Mouse (Mus musculus) left cerebral cortex, postnatal 36 days (tissue): Measurements from ENCODE around the gene Sorbs1. TPM values are rescaled to one million over a fixed set of nuclear protein-coding genes. Genes with fewer than 3 reads are reported as not detected.
A peak's percentile ranks its signal among the peaks of the same experiment; 100 is the strongest.

Experiments used
- DNase-seq, 2 experiments: peaks; one replicate each; pipeline ENCODE4 v3.0.0; 2021 to 2022; ENCODE audit warnings: low spot score in 2 of 2, mixed read lengths in 1 of 2
- intact Hi-C: fragments of 180-260 bp; cut with DNase I; formaldehyde crosslinking; loops from one replicate; pipeline ENCODE4 v1.15.1; 2025
- total RNA-seq, 2 experiments: library from RNA; stranded (reverse); gene quantifications; 2 replicates each; pipeline ENCODE4 v1.2.3; 2021

The Sorbs1 gene
- total RNA-seq, 2 experiments from 2014 or later: 111 to 167 TPM

GRCm38 (mm10) chr19:40297798-40298144, 215.8 kb downstream of the Sorbs1 start:
- intact Hi-C loops: no loop called here
- DNase-seq: no peak

DNA sequence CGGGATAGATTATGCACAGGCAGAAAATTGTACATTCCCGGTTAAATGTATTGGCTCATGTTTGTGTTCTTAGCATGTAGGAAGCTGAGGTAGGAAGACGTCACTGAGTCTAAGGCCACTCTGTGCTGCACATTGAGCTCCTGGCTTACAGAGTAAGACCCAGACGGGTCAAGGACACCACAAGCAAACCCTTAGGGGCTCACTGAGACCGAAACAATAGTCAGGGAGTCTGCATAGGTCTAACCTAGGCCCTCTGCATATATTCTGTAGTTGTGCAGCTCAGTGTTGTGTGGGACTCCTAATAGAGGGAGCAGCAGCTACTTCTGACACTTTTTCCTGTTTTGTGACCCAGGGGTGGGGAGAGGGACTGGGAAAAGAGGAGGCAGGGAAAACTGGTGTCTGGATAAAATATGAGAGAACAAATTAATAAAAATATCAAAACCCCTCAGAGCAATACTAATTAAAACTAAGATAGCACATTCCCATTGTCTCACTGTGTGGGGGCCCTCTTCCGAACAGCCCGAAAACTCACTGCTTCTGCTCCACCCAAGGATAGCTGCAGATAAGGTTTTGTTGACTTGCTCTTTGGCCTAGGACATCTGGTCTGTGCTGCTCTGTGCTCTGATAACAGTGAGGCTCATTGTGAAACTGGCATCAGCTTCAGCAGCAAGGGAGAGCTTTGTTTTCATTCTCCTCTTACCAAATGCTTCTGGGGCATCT, 216.3 kb downstream of the Sorbs1 start:
- intact Hi-C loops: no loop called here
- no peak for DNase-seq

GRCm38 (mm10) chr19:40294231-40294630, 219.3 kb downstream of the Sorbs1 start:
- intact Hi-C loops: no loop called here
- DNase-seq: no peak

DNA sequence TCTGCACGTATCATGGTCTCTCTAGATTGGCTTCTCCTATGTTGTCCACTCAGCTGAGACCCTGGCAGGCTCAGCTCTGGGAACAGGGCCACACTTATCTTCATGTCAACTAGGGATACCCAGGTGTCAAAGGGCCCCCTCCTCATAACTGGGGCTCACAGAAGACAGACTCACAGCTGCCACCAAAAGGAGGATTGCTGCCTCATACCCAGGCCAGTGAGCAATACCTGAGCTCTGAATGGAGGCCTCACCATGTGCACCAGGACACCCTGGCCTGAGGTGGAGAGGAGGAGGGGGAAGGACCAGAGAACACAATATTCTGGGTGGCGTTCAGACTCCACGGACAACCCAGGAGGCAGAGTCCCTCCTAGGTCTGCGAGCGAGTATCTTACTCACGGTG, 219.8 kb downstream of the Sorbs1 start:
- intact Hi-C loops: no loop called here
- DNase-seq: no peak

DNA sequence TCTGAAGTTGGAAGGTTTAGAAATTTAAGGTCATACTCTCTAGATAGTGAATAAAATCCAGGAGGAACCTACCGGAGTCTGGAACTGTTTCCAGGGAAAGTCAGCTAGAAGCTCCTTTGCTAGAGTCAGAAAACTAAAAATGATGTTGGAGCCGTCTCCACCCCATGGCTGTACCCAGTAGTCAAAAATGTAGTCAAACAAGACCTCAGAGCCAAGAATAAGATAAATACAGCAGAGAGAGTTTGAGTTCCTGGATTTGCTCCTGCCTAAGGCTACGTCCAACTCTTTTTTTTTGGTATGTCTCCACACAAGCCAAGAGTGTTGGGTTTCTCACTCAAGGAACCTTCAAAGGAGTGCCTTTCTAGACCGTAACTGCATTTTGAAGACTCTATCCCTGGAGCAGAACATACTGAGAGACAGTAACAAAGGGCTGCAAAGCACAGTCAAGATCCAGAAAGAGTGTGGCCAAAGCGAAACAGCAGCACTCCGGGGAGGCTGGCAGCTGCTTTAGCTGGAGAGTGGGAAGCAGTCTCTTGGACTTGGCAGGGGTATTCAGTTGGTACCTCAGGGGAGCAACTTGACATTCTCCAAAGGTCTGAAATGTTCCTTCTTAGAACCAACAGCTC, 223.4 kb downstream of the Sorbs1 start:
- peak in 1 of 2 experiments; percentile 44 for DNase-seq
- intact Hi-C loops: no loop called here

DNA sequence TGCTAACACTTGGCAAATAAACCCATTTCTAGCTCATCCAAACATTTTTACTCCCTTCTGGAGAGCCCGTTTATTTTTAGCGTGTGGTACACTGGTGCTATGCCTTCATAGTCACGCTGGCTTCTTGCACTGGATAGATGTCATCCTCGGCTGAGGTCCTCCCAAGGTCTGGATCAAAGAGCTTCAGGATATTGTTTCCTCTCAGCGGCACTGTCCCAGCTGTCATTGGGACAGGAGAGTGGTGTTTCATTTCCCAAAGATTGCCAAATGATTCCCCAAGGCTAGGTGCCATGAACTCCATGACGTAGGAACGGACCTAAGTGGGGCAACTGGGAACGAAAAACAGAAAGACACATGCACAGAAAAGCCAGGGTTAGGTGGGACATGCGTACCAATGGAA, 225.2 kb downstream of the Sorbs1 start:
- intact Hi-C loops: no loop called here
- DNase-seq: no peak

GRCm38 (mm10) chr19:40284704-40285103, 228.9 kb downstream of the Sorbs1 start:
- intact Hi-C loops: no loop called here

GRCm38 (mm10) chr19:40283415-40283814, 230.2 kb downstream of the Sorbs1 start:
- DNase-seq: no peak
- intact Hi-C loops: no loop called here

More at GRCm38 (mm10) chr19:40284704-40285103, 228.9 kb downstream of the Sorbs1 start:
- no peak for DNase-seq

- intact Hi-C loops: no loop called here
Observed at GRCm38 (mm10) chr19:40278372-40279023, 235.1 kb downstream of the Sorbs1 start.

GRCm38 (mm10) chr19:40277494-40277893, 236.1 kb downstream of the Sorbs1 start:
- intact Hi-C loops: no loop called here
- DNase-seq: no peak

More at GRCm38 (mm10) chr19:40278372-40279023, 235.1 kb downstream of the Sorbs1 start:
- no peak for DNase-seq

DNA sequence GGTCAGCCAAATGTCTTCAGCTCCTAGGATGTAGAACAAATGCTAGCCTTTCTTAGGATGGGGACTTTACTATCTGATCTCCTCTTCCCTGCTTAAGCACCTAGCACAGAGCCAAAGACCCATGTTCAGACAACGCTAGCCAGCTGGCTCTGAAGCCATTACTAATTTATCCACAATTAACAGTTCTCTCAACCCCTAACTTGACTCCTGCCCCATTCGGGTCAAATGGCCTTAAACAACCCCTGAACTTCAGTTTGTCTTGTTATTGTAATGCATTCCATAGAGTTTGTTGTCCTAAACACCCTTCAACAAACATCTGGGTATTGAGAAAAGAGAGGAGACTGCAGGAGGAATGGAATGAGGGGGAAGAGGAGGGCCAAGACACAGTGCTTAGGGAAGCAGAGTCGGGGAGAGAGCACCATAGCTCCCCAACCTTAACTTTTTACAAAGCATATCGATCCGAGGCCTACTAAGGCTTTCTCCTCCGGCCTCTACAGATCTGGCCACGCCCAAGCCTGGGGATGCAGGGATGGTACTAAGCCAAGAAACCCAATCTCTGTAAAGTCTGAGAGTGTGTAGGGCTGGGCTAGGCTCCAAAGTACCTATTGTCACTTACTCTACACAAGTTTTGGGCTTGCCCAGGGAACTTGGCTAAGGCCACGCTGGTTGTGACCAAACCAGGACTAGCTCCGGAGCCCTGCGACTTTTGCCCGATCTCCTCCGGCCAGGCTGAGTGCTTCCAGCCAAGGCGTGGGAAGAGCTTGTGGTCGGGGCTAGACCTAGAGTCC, 238.0 kb downstream of the Sorbs1 start:
- intact Hi-C loops: no loop called here
- DNase-seq: no peak

DNA sequence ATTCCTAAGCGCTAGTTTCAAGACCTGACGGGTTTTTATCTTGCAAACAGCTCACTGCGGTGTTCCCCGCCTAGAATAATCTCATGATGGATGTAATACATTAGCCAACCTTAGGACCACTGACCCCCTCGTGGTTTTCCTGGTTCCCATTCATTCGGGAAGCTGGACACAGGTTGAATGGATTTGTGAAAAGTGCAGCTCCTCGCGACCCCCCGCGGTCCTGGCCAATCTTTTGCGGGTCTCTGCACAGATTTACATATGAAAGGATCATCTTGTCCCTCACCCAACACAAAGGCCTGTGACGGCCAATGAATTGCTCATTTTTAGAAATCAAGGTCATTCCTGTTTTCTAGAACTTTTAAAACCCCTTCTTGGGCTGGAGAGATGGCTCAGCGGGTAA, 240.9 kb downstream of the Sorbs1 start:
- DNase-seq: no peak
- intact Hi-C loops: no loop called here

- intact Hi-C loops: no loop called here
- DNase-seq: peak in 1 of 2 experiments; percentile 27
Observed at GRCm38 (mm10) chr19:40271308-40271892, 242.2 kb downstream of the Sorbs1 start, which contains the start of gene Pdlim1. Pdlim1 (minus strand) TSS chr19:40271842.

DNA sequence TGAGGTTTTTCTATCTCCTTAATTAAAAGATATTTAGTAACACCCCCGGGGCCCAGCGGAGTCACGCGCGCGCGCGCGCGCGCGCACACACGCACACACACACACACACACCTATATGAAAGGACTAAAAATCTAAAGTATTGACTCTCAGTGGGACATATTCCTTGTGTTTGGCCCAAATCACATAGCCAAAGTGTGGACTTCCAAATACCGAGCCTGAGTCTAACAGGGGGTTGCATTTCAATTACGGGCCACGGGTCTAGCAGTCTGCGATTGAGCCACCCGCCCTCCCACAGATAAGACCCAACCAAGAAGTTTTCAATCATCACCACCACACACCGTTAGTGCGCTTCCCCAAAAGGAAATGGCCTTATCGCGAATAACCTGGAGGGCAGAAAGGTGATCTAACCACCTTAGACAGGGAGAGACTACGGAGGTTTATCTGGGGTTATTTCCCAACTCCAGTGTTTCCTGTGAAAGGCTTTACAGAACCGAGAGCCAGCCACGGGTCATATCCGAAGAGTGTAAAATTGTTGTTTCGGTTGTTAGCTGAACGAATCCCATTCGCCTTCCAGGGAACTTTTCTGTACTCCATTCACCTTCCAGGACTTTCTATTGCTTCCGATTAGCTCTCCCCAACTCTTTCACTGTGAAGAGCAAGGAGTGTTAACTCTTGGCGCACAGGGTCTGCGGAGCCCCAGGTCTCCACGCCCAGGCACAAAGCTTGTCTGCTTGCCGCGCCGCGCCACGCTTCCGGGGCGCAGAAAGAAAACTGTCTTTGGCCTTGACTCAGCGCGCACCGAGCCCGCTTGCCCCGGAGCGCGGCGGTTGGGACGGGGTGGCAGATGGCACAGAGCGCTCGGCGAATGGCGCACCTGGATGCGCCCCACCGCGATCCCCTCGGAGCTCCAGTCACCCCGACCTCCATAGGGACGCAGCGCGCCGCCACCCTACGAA, 242.9 kb downstream of the Sorbs1 start:
- intact Hi-C loops: no loop called here
- DNase-seq: peak in 1 of 2 experiments; percentile 10

DNA sequence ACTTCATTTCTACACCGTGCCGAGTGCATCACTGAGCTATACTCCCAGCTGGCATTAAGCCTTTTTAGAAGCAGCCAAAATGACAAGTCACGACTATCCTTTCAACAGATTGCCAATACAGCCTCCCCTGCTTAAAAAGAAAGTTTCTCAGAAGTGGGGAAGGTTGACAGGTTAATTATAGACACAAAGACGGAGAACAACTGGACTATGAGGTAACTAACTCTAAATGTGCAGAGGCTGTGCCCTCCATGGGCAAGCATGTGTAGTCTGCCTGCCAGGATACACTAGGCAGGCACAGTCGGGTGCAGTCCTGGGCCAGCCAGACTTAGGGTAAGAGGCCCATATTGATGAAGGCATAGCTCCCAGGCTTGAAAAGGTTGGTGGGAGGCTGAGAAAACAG, 244.1 kb downstream of the Sorbs1 start:
- intact Hi-C loops: no loop called here

GRCm38 (mm10) chr19:40268493-40268892, 245.1 kb downstream of the Sorbs1 start:
- intact Hi-C loops: no loop called here

More for the DNA sequence above, 244.1 kb downstream of the Sorbs1 start:
- no peak for DNase-seq

DNA sequence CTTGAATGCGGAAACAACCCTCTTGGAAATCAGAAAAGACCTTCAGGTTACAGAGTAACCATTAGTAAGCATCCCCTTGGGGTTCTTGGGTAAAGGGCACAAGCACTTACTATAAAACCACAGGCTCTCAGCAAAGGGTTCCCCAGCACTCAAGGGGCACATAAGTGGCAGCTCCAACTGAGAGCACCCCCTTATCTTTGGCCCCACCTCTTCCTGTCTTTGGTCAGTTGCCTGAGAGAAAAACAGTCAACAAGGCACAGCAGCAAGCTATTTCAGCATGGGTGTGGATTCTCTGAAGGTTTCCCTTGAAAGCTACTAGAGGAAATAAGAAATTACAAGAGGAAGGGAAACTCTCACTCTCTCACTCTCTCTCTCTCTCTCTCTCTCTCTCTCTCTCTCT, 246.2 kb downstream of the Sorbs1 start:
- intact Hi-C loops: no loop called here
- no peak for DNase-seq

More at GRCm38 (mm10) chr19:40268493-40268892, 245.1 kb downstream of the Sorbs1 start:
- no peak for DNase-seq

GRCm38 (mm10) chr19:40259485-40259884, 254.1 kb downstream of the Sorbs1 start:
- intact Hi-C loops: no loop called here
- DNase-seq: no peak
